8 mouse cellular contexts compared by ENCODE assay signal in the genomic region with DNA sequence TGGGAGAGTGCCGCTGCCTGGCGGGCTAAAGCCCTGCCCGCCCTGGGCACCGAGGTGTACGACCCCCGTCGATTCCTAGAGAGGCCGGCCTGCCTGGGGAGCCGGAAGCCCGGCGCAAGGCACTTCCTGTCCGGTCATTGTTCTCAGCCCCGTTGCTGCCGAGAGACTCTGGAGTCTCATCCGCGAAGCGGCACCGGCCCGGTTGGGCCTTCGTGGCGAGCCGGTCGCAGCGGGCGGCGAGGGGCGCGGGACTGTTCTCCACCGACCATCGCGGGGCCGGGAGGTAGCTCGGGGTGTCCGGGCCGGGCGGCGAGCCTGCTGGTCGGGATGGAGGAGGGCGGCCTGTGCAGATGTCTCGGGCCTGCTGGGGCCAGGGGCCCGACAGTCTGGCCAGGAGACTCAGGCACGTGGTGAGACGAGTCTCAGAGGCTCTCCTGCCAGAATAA. TPM values are rescaled to one million over a fixed set of nuclear protein-coding genes. Genes with fewer than 3 reads are reported as not detected.
A peak's percentile ranks its signal among the peaks of the same experiment; 100 is the strongest.
DNase-seq lines count a peak whose midpoint lies in the region; TF ChIP-seq lines count a peak whose summit lies in the region.

TSS of gene Zfp105 (plus strand) at position 137 of the 446 bp plus-strand sequence.

- H3K27ac ChIP-seq in hindbrain, embryonic 10.5 days, result peak within 1 kb of the TSS; percentile 99
- no peak within 1 kb of the TSS; the same call in 1 of the 2 replicates for H3K27ac ChIP-seq in olfactory bulb, adult 2 months (ENCODE audit: insufficient read depth, low read depth, low read length)

- peak within 1 kb of the TSS; percentile 88 for H3K4me3 ChIP-seq in hindbrain, embryonic 10.5 days
- peak within 1 kb of the TSS; percentile 84 for H3K4me3 ChIP-seq in olfactory bulb, adult 2 months (ENCODE audit: insufficient read depth, low read depth, low read length)

- under 1% methylated on average over 43 of the region's 43 CpGs for WGBS in hindbrain, embryonic 10.5 days
- WGBS in olfactory bulb, adult 2 months, result under 1% methylated on average over 43 of the region's 43 CpGs

- TF ChIP-seq POLR2A in olfactory bulb, adult 2 months (IDR thresholded peaks at IDR 0.05; ENCODE audit: insufficient read depth, low read depth, low read length), result peak; percentile 25; the same call in 1 of the 2 replicates

- H3K27me3 ChIP-seq in hindbrain, embryonic 10.5 days (ENCODE audit: insufficient read depth, poor library complexity, severe bottlenecking), result peaks cover 5% of the 10 kb centered on the region; the same call in 1 of the 2 replicates

- H3K4me1 ChIP-seq in hindbrain, embryonic 10.5 days (replicated peaks), result peaks cover 12% of the 10 kb centered on the region; the same call in 1 of the 2 replicates
- H3K4me1 ChIP-seq in olfactory bulb, adult 2 months (ENCODE audit: control insufficient read depth, insufficient read depth, low read length), result no peaks in the 10 kb centered on the region

- H3K36me3 ChIP-seq in hindbrain, embryonic 10.5 days, result peaks cover 38% of the 10 kb centered on the region

- H3K9me3 ChIP-seq in hindbrain, embryonic 10.5 days, result no peaks in the 10 kb centered on the region

- peak; percentile 67 for DNase-seq in WW6 (ENCODE audit: low read depth, low spot score)
- DNase-seq in cerebellum, postnatal 10 days, result peak; percentile 89 to 91
- DNase-seq in frontal cortex, postnatal 10 days (ENCODE audit: low spot score in 2 of 2), result peak; percentile 60 to 72
- DNase-seq in hindbrain, embryonic 10.5 days (ENCODE audit: low spot score), result peak; percentile 94
- DNase-seq in layer of hippocampus, adult 8-10 months (ENCODE audit: low spot score in 2 of 2), result peak; percentile 45 to 64
- peak; percentile 52 to 65 for DNase-seq in lung, adult 18-20 months
- DNase-seq in thymus, postnatal 4 days, result peak; percentile 16

- no peak for TF ChIP-seq CTCF in olfactory bulb, adult 2 months (IDR thresholded peaks at IDR 0.05; ENCODE audit: insufficient read depth, low read depth, low read length)

RNA-seq across cellular contexts. Expression of gene Zfp105, which starts in this region (rescaled TPM):
- polyA plus RNA-seq in hindbrain, embryonic 10.5 days (2016; fragmentation: Nextera tagmentation; extraction: Ambion mirVana), result 30.7 and 33.5 TPM in 2 replicates
- total RNA-seq in layer of hippocampus, adult 8-10 months (2022), result 1 to 10 TPM; 6.9 to 9.9 (median 8.2) TPM
- not detected in 2 replicates for polyA plus RNA-seq in olfactory bulb, adult 2 months (2012; ENCODE audit: insufficient read depth, insufficient read length, low replicate concordance, missing spikeins)

Comparison
In these comparisons a context has a peak if more than half of its experiments do, and no peak if none do; other contexts are left out.
1. RNA of gene Zfp105 (polyA plus RNA-seq): 30.7 to 33.5 TPM in hindbrain, embryonic 10.5 days; not detected in olfactory bulb, adult 2 months; every median in the first group is over 10 times any median in the second.
2. DNase-seq: peak in every context shown above with its lines; median percentile 94 in hindbrain, embryonic 10.5 days; 90 in cerebellum, postnatal 10 days; 67 in WW6; 66 in frontal cortex, postnatal 10 days; 58 in lung, adult 18-20 months; 54 in layer of hippocampus, adult 8-10 months; 16 in thymus, postnatal 4 days.